26 mouse cellular contexts compared by ENCODE assay signal in the genomic region with DNA sequence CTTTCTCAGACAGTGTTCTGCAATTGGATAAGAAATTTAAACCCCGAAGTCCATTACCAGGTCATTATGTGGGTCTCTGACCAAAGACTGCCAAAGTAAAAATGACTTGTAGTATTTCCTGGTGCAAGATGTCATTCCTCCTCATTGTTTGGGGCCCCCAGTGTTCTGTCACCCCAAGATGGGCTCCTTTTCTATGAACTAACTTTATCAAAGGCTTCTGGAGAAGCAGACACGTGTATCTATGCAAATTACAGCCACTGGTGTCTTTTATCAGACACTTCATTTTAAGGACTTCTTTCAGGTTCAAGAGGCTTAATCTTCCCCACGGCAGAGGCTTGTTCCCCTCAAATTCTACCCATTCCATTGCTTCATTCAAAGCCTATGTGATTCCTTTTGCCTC.
"Had no signal": no experiment of that assay in that cellular context is flagged by ENCODE, and none has a peak within 500 bp of the region (broad histone marks: within the 10 kb centered on the region; RNA-seq: fewer than 3 reads in every experiment).

No protein-coding gene starts in this region.

- H3K36me3 ChIP-seq: limb, embryonic 10.5 days; limb, embryonic 12.5 days; limb, embryonic 13.5 days; limb, embryonic 15.5 days; liver, embryonic 15.5 days; lung, embryonic 15.5 days; midbrain, embryonic 10.5 days; midbrain, embryonic 12.5 days; midbrain, embryonic 13.5 days; midbrain, embryonic 15.5 days; neural tube, embryonic 12.5 days had no signal

- H3K4me3 ChIP-seq: left cerebral cortex, adult 2 months; limb, embryonic 10.5 days; limb, embryonic 12.5 days; limb, embryonic 13.5 days; limb, embryonic 15.5 days; liver, embryonic 15.5 days; lung, embryonic 15.5 days; midbrain, embryonic 10.5 days; midbrain, embryonic 12.5 days; midbrain, embryonic 13.5 days; midbrain, embryonic 15.5 days; myocyte; neural tube, embryonic 12.5 days had no signal

- H3K27me3 ChIP-seq: limb, embryonic 12.5 days; limb, embryonic 13.5 days; limb, embryonic 15.5 days; liver, embryonic 15.5 days; lung, embryonic 15.5 days; midbrain, embryonic 12.5 days; midbrain, embryonic 13.5 days; midbrain, embryonic 15.5 days; neural tube, embryonic 12.5 days had no signal

- H3K9me3 ChIP-seq: limb, embryonic 10.5 days; limb, embryonic 12.5 days; limb, embryonic 13.5 days; limb, embryonic 15.5 days; liver, embryonic 15.5 days; lung, embryonic 15.5 days; midbrain, embryonic 10.5 days; midbrain, embryonic 12.5 days; midbrain, embryonic 13.5 days; midbrain, embryonic 15.5 days; neural tube, embryonic 12.5 days had no signal

- DNase-seq: layer of hippocampus, postnatal 36 days; left cerebral cortex, postnatal 4 days; lung, adult 18-20 months; lung, adult 2 months; lung, embryonic 14.5 days; lung, postnatal 10 days; lung, postnatal 14 days; lung, postnatal 36 days; midbrain, embryonic 14.5 days had no signal

- H3K27ac ChIP-seq: left cerebral cortex, adult 2 months; limb, embryonic 10.5 days; limb, embryonic 12.5 days; limb, embryonic 13.5 days; limb, embryonic 15.5 days; liver, embryonic 15.5 days; lung, embryonic 15.5 days; macrophage; midbrain, embryonic 10.5 days; midbrain, embryonic 12.5 days; midbrain, embryonic 13.5 days; midbrain, embryonic 15.5 days; neural tube, embryonic 12.5 days had no signal

- H3K9ac ChIP-seq: limb, embryonic 12.5 days; limb, embryonic 13.5 days; limb, embryonic 15.5 days; liver, embryonic 15.5 days; lung, embryonic 14.5 days; lung, embryonic 15.5 days; midbrain, embryonic 12.5 days; midbrain, embryonic 13.5 days; midbrain, embryonic 15.5 days; neural tube, embryonic 12.5 days had no signal

- ATAC-seq: lung, postnatal 0 days; midbrain, embryonic 13.5 days; midbrain, embryonic 15.5 days; midbrain, embryonic 16.5 days had no signal

- H3K4me1 ChIP-seq: limb, embryonic 10.5 days; limb, embryonic 15.5 days; liver, embryonic 15.5 days; lung, embryonic 15.5 days; neural tube, embryonic 12.5 days had no signal

- H3K4me2 ChIP-seq: limb, embryonic 12.5 days; limb, embryonic 13.5 days; limb, embryonic 15.5 days; liver, embryonic 15.5 days; lung, embryonic 14.5 days; lung, embryonic 15.5 days; midbrain, embryonic 11.5 days; midbrain, embryonic 12.5 days; midbrain, embryonic 13.5 days; midbrain, embryonic 15.5 days; neural tube, embryonic 12.5 days had no signal
